Mouse (Mus musculus): ENCODE results near the gene Agpat3. TPM values are rescaled to one million over a fixed set of nuclear protein-coding genes. Genes with fewer than 3 reads are reported as not detected.

The Agpat3 gene
- total and polyA plus RNA-seq, 3 experiments: 0.07 TPM; not detected in 2

DNA sequence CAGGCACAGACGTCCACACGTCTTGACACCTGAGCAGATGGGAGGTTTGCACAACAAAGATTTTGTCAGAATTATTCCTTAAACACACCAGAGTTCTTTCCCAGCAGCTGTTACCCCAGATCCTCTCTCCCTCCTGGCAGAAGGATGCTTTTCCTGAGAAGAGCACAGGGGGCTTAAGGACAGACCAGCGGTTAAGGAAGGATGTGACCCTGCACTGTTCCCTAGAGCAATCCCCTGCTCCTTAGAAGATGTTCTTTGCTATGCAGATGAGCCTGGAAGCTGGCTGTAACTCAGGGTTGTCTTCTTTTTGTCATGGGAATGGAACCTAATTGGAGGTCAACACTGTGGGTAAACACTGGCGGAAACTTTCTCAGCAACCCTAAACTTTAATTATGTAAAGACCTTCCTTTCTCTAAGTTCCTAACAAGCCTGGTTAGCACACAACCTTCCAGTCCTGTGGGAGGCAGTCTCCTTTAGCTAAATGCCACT, 38.7 kb upstream of the Agpat3 start:
- no peak for DNase-seq (ENCODE audit: low read depth, low spot score)
- TF ChIP-seq MEF2A (IDR thresholded peaks at IDR 0.05; ENCODE audit: extremely low read depth, insufficient replicate concordance, low read depth, low read length, poor library complexity, severe bottlenecking) (no peak), TAL1 (IDR thresholded peaks at IDR 0.05; ENCODE audit: low read length) (no peak), ZMIZ1 (IDR thresholded peaks at IDR 0.05; ENCODE audit: low read depth, low read length) (no peak), CTCF (IDR thresholded peaks at IDR 0.05 in 2 of 3, conservative IDR thresholded peaks at IDR 0.05 in 1 of 3; ENCODE audit: control insufficient read depth in 1 of 3, insufficient read depth in 1 of 3, low read depth in 2 of 3, low read length in 3 of 3, poor library complexity in 1 of 3, severe bottlenecking in 1 of 3) (no peak), TBP (IDR thresholded peaks at IDR 0.05; ENCODE audit: low read depth, low read length) (no peak), MAFK (IDR thresholded peaks at IDR 0.05; ENCODE audit: borderline replicate concordance, low read depth, low read length) (no peak), ETS1 (IDR thresholded peaks at IDR 0.05; ENCODE audit: low read depth, low read length) (no peak), CHD1 (IDR thresholded peaks at IDR 0.05; ENCODE audit: low read depth, low read length) (no peak), USF2 (IDR thresholded peaks at IDR 0.05; ENCODE audit: borderline replicate concordance in 1 of 2, insufficient read depth in 1 of 2, low read depth in 1 of 2, low read length in 2 of 2) (no peak)
- Histone ChIP-seq H3K9ac (ENCODE audit: control insufficient read depth, low read depth, low read length, poor library complexity, severe bottlenecking) (no peak overlapping the region), H3K27me3 (ENCODE audit: control insufficient read depth in 1 of 2, insufficient read depth in 2 of 2, low read length in 2 of 2) (peaks cover 0 to 2% of the 10 kb centered on the region in 2 experiments; a peak in 3 of 4 replicates), H3K4me3 (ENCODE audit: control insufficient read depth in 1 of 2, insufficient read depth in 1 of 2, low read depth in 2 of 2, low read length in 2 of 2) (no peak overlapping the region), H3K9me3 (replicated peaks; ENCODE audit: insufficient read depth, low read length) (no peaks in the 10 kb centered on the region), H3K36me3 (ENCODE audit: control insufficient read depth in 1 of 2, insufficient read depth in 2 of 2, low read length in 2 of 2) (no peaks in the 10 kb centered on the region), H3K4me1 (ENCODE audit: control insufficient read depth in 1 of 2, insufficient read depth in 2 of 2, low read length in 2 of 2) (0 out of 4 replicates have a peak, but pooled peaks cover 0 to 3% of the 10 kb centered on the region in 2 experiments), H3K79me2 (ENCODE audit: control insufficient read depth, insufficient read depth, low read length, poor library complexity) (no peaks in the 10 kb centered on the region), H3K27ac (ENCODE audit: control insufficient read depth, low read depth, low read length) (no peak overlapping the region)

GRCm38 (mm10) chr10:78388216-78388980, 36.1 kb upstream of the Agpat3 start:
- Histone ChIP-seq H3K4me1 (ENCODE audit: control insufficient read depth in 1 of 2, insufficient read depth in 2 of 2, low read length in 2 of 2) (0 out of 4 replicates have a peak, but pooled peaks cover 0 to 3% of the 10 kb centered on the region in 2 experiments), H3K9me3 (replicated peaks; ENCODE audit: insufficient read depth, low read length) (no peaks in the 10 kb centered on the region), H3K27me3 (ENCODE audit: control insufficient read depth in 1 of 2, insufficient read depth in 2 of 2, low read length in 2 of 2) (peaks cover 3 to 4% of the 10 kb centered on the region in 2 experiments; a peak in 3 of 4 replicates), H3K27ac (ENCODE audit: control insufficient read depth, low read depth, low read length) (no peak overlapping the region), H3K4me3 (ENCODE audit: control insufficient read depth in 1 of 2, insufficient read depth in 1 of 2, low read depth in 2 of 2, low read length in 2 of 2) (no peak overlapping the region), H3K36me3 (ENCODE audit: control insufficient read depth in 1 of 2, insufficient read depth in 2 of 2, low read length in 2 of 2) (no peaks in the 10 kb centered on the region), H3K79me2 (ENCODE audit: control insufficient read depth, insufficient read depth, low read length, poor library complexity) (no peaks in the 10 kb centered on the region), H3K9ac (ENCODE audit: control insufficient read depth, low read depth, low read length, poor library complexity, severe bottlenecking) (no peak overlapping the region)
- TF ChIP-seq BHLHE40 (IDR thresholded peaks at IDR 0.05; ENCODE audit: borderline replicate concordance, low read depth, low read length) (no peak), POLR2AphosphoS5 (IDR thresholded peaks at IDR 0.05; ENCODE audit: borderline replicate concordance, low read depth, low read length) (no peak), ZNF384 (IDR thresholded peaks at IDR 0.05; ENCODE audit: low read depth, low read length) (no peak)
- DNase-seq (ENCODE audit: low read depth, low spot score): no peak

All from MEL (cell line).